Mouse (Mus musculus) neutrophil, adult 5-6 weeks (primary cell): ENCODE data around the gene Ffar4. TPM values are rescaled to one million over a fixed set of nuclear protein-coding genes. Genes with fewer than 3 reads are reported as not detected.

Experiments used
- ATAC-seq: fragments of 151-379, 151-347 bp; 2 replicates; pipeline ENCODE4 v1.8.0; 2017; ENCODE audit warnings: mild to moderate bottlenecking, moderate TSS enrichment; ENCODE audit not compliant: insufficient number of reproducible peaks, poor library complexity, low FRiP score, severe bottlenecking; ENCODE audit errors: extremely low read depth
- total RNA-seq: library from RNA; stranded (forward); fragments of 200-1000 nt; gene quantifications from 2 replicates; pipeline ENCODE4 v1.2.3, GENCODE M21; 2017

Gene Ffar4
- total RNA-seq, result not detected in 2 replicates

DNA sequence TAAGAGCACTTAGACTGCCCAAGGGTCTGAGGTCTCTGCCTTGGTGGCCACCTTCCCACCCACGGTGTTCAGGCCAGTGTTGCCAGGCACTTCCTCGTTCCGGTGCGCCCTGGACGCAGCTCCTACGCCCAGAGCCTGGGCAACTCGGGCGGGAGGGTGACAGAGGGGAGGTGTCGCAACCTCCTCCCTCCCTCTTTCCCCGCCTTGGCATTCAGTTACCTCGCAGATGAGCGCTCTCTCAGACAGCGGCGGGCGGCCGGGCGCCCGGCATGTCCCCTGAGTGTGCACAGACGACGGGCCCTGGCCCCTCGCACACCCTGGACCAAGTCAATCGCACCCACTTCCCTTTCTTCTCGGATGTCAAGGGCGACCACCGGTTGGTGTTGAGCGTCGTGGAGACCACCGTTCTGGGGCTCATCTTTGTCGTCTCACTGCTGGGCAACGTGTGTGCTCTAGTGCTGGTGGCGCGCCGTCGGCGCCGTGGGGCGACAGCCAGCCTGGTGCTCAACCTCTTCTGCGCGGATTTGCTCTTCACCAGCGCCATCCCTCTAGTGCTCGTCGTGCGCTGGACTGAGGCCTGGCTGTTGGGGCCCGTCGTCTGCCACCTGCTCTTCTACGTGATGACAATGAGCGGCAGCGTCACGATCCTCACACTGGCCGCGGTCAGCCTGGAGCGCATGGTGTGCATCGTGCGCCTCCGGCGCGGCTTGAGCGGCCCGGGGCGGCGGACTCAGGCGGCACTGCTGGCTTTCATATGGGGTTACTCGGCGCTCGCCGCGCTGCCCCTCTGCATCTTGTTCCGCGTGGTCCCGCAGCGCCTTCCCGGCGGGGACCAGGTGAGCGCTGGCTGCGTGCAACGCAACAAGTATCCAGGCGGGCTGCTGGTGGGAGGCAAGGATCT, at the start of gene Ffar4:
Gene Ffar4 (plus strand): TSS at position 214 of the 901 bp plus-strand sequence.
- no peak for ATAC-seq

DNA sequence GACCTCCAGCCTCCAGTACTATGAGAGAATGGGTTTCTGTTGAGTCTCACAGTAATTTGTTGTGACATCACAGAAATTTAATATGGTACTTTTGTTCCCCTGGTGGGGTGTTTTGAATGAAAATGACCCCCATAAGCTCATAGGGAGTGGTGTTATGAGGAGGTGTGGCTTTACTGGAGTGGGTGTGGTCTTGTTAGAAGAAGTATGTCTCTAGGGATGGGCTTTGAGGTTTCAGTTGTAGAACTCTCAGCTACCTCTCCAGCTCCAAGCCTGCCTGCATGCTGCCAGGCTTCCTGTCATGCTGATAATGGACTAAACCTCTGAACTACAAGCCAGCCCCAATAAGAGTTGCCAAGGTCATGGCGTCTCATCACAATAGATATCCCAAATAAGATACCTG, 47.2 kb upstream of the Ffar4 start:
- ATAC-seq, result no peak

DNA sequence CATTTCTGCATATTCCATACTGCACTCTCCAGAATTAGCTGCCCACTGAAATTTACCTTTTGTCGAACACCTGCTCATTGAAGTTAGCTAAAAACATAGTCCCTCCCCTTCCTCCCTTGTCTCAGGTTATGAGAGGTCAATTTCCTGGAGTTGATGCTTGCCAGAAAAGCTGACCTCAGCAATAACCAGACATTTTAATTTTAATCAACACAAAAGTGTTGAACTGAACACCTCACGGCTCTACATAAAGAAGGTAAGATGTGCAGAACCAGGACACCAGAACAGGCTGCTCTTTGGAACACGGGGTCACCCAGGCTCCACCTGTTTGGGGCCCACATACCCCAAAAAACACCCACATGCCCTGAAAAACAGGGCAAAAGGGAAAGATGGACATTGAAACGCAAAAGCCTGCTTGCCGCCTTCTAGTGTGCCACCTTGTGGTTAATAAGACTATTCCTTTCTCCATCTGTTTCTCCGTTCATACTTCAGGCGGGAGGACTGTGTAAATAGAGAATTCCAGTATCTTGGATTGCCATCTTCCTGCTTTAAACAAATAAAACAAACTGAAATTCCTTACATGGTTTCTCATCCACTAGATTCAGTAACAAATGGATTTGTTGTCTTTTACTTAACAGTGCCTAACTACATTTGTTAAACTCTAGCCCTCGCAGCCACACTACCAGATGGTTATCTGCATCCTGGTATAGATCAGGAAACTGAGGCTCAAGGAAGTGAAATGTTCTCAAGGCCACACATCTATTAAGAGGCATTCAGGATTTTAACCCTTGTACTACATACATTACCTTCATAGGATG, 43.4 kb upstream of the Ffar4 start:
- ATAC-seq, result no peak

DNA sequence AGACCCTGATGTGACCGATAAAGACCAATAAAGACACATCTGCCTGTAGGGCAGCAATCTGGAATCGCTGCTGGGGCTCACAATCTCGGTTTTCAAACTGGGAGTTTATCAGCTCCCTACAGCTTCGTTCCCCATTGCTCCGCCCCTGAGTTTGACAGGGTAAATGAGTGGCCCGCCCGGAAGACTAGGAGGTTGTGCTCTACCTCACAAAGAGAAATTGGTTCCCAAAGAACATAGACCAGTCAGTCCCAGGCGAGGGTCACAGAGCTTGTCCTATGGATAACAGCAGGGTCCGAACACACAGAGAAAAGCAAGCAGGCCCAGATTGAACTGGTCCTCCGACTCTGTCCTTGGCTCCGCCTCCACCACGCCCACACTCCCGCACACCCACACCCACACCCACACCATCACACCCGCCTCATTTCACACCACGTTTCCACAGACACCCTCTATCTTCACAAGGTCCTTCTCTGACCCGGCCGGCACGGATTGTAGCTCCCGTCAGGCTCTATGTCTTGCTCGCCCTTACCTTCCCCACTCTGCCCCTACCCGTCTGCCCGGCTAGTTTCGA, 42.6 kb upstream of the Ffar4 start:
- peak; percentile 73 for ATAC-seq

DNA sequence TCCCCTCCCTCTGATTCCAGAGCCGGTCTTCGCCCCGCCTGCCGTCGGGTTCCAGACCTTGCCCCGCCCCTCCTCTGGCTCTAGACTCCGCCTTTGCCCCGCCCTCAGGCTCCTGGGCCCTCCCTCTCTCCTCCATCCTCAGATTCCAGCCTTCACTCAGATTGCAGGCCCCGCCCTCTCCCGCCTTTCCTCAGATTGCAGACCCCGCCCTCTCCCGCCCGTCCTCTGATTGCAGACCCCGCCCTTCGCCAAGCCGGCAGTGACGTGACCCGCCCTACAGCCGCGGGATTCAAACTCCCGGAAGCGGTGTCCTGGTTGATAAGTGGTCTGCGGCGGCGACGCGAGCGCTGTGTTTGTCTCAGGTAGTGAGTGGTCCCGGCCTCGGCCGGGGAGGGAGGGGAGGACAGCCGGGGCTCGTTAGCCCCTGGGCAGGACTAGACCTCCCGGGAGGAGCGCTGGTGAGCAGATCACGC, 42.1 kb upstream of the Ffar4 start, which contains the start of gene Cep55:
Gene Cep55 (plus strand): TSS at position 292 of the 473 bp plus-strand sequence.
- peak; percentile 92 for ATAC-seq

DNA sequence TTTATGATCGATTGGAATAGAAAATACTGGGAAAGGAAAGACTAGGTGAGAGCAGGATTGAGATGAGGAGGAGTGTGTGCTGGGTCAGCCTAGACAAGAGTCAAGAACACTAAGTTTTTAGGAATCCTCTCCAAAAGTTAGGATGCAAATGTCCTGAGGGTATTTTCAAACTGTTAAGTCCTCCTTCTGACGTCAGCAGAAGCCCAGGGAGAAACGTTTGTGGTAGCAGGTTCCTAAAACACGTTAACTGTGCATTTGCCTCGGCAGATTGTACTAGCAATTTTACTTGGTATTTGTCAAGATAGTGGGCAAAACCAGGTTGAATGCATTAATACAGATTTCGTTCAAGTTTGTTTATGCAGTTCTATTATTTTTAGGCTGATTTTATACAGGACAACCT, 41.1 kb upstream of the Ffar4 start:
- ATAC-seq, result no peak

DNA sequence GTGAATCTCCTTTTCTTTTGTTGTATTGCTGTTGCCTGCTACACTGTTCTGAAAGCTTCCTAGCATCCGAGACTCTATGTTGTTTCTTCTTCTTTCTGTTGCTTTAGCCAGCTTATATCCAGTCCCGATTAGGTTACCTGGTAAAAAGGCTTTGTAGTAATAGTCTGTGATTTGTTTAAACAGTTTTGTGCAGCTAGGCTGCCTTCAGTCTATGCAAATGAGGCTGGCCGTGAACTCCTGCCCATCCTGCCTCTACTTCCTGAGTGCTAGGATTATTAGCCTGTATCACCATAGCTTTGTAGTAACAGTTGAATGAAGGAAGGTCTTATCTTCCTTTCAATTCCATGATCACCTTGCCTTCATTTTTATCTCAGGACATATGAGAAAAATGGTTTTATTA, 40.6 kb upstream of the Ffar4 start:
- no peak for ATAC-seq

DNA sequence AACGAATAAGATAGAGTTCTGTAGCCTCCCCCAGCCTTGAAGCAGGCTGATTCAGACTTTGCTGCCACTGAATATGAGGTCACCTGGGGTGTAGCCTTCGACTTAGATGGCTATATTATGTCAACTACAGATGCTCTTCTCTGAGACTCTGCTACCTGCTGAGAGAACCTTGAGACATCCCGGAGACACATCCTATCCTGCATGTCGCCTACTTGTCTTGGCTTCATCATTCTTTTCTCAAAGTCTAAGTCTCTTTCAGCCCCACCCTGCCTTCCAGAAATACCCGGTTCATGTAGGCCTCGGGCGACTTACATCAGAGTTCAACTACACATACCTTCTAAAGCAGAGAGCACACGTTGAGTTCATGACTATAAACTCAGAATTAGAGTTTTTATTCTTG, 39.9 kb upstream of the Ffar4 start:
- ATAC-seq, result no peak

DNA sequence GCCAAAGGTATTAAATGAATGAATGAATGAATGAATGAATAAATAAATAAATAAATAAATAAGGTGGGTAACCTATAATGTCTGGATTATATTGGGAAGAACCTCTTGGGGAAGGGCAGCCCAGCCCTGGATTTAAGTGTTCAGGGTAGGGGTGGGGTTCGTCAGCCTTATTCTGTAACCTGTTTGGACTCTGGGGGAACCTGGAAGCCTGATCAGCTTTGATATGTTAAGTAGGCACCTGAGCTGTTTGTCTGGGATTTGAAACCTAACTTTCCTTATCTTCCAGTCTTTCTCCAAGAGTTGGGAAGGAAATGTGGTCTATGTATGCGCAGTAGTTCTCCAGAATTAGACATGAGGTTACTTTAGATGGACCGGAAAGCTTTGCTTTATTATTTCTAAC, 33.7 kb upstream of the Ffar4 start:
- ATAC-seq, result no peak

DNA sequence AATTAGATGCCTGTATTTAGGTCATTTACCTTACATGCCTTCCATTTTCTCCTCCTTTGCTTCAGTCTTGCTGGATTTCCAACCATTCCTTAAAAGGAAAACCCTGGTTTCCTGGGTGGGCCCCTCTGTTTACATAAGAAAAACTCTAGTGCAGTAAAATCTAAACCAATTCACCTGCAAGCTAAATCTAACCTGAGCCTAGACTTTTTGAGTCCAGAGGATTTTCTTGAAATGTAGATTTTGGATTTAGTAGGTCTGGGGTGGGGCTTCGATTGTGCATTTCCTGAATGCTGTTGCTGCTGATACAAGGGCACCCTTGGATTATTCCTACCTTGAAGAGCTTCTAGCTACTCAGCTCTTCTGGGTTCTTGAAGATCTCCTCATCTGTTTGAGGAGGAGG, 32.8 kb upstream of the Ffar4 start:
- ATAC-seq, result no peak

DNA sequence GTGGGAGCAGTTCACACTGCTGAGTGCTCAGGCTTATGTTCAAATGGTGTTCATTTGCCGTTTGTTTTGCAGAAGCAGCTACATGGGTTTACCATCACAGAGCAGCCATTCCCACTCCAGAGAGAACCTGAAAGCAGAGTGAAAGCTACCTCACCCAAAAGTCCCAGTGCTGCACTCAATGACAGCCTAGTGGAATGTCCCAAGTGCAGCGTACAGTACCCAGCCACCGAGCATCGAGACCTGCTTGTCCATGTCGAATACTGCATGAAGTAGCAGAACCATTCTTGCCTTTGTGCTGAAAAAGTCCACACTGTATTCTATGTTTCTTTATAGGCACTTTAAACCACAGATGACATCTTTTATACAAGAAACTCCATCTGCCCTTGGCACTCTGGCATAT, 23.6 kb upstream of the Ffar4 start:
- ATAC-seq, result no peak

DNA sequence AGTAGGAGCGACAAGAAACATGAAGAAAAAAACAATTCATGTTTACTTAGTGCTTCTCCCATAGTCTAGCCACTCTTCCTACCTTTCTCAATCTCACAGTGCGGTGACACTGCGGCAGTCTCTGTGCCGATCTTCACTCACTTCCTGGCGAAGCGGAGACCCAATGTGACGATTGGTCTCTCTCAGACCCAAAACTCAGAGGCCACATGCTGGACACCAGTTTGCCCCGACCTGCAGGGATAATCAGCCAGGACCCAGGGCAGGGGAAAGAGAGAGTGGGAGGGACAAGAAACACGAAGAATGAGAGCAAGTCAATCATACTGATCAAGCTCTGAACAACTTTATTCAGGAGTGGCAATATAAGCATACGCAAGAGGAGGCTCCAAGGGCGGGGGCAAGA, 21.8 kb upstream of the Ffar4 start:
- no peak for ATAC-seq

DNA sequence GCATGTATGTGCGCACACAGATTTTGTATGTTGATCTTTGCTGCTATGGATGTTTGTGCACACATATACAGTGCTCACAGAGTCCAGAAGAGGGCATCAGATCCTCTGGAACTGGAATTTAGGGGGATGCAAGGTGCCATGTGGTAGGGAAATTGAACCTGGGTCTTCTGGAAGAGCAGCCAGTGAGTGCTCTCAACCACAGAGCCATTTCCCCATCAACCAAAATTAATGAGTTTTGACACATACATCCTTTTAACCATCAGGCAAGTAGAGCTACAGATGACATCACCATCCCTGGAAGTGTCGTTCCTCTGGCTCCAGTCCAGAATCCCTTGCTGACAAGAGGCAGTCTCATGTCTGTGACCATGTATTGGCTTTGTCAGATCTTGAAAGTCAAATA, 20.6 kb upstream of the Ffar4 start:
- ATAC-seq, result no peak

DNA sequence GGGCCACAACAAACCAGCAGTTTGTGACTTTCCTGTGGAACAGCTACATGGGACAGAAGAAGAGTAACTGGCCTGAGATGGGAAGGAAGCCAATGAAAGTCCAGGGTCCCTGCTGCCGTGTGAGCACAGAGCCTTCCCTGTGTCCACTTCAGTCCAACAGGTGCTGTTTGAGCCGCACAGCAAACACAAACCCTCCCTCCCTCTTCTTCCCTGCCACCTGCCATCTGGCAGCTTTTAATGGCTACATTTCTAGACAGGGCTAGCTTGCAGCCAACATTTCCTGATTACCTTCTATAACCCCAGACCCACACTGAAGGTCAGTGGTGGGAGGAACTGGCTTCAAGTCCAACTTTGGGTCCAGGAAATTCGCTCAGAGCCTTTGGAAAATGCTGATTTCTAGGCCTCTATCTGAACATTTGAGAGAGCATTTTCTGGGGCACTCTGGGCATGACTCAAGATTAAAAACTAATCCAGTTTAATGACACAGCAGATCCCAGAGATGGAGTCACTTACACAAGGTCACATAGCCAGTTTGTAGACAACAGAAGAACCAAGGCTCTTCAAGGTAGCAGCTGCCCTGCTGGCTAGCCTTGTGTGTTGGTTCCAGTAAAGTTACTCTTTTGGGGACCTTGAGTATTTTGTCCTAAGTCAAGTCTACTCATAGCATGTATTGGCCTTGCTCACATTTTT, 18.9 kb upstream of the Ffar4 start:
- ATAC-seq, result no peak

DNA sequence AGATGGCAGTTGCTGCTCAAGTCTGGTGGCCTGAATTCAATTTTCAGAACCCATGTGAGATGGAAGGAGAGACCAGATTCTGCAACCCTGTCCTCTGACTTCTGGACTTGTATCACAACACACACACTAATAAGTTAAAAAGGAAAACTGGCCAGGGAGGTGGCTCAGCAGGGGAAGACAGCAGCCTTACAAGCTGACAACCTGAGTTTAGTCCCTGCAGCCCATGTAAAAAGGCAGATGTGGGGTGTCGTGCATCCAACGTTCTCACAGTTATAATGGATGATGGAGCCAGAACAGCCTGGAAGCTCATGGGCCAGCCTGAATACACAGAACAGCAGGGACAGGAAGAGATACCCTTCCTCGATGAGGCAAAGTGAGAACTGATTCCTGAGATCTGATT, 15.5 kb upstream of the Ffar4 start:
- no peak for ATAC-seq

DNA sequence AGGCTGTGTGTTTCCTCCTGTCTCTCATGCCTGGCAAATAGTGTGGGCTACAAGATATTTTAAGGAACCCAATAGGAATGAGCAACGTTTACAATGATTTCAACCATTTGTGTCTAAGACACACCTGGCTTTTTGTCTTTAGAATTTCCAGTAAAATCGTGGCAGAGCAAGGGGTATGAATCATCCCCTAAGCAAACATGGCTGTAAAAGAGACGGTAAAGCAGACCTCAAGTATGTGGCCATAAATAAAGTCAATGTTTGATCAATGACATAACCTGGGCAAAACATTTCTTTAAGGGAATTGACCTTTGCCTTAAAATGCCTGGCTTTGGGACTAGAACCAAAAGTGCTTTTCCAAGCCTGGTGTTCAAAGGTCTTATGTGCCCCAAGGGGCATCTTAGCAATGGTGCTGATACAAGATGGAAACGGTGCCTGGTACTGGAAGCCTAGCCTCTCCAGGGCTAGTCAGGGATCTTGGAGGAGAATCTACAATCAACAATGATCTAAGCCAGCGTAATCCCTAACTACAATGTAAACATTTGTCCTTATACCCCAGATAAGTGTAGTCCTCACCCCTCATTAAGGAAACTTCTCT, 13.8 kb upstream of the Ffar4 start:
- no peak for ATAC-seq

DNA sequence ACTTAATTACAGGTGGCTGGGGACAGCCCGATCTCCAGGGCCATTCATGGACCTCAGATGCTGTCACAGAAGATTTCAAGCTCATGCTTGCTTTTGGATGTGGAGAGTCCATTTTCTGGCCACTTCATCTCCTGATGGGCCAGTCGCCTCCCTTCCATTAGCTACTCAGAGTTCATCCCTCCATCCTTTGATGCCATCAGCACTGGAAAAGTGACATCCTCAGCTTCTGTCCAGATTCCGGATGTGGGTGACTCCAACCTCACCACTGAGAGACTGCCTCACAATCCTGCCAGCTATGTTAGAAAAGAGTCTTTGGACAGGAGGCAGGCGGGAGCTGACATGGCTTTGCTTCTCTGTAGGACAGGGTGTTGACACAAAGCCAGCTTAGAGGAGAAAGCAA, 11.0 kb upstream of the Ffar4 start:
- ATAC-seq, result no peak

DNA sequence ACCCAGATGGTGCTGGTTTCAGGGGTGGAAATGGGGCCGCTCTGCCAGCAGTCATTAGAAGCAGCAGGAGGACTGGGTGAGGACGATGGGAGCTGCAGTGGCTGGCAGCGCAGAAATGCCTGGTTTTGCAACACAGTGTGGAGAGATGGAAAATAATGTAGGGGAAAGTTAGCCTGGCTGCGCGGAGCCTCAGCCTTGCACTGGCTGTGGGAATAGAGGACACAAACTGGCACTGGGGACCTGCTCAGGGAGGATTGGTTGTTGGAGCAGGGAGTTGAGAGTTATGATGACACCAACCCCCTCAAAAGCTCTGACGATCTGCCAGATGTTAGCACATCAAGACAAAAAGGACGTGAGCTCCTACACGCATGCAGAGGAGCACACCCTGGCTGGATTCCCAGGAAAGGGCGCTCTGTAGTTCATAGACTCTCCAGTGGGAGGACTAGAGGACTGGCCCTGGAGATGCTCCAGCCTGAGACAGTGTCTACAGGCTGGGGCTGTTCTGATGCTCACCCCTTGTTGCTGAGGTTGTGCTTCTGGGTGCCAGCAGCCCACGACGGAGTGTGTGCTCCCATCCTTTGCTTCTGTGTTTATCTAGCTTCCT, 9.8 kb upstream of the Ffar4 start:
- ATAC-seq, result no peak
